Comparison of ENCODE assay signal across 18 mouse cellular contexts in genomic region chr17:50125245-50125798, GRCm38 (mm10).
DNase-seq lines count a peak whose midpoint lies in the region; ATAC-seq and TF ChIP-seq lines count a peak whose summit lies in the region.
"Had no signal": no experiment of that assay in that cellular context is flagged by ENCODE, and none has a peak within 500 bp of the region (broad histone marks: within the 10 kb centered on the region; RNA-seq: fewer than 3 reads in every experiment).

No protein-coding gene starts in this region.

- no peak for TF ChIP-seq EP300 in lung, postnatal 0 days (IDR thresholded peaks at IDR 0.05)

- TF ChIP-seq CTCF in lung, postnatal 0 days (IDR thresholded peaks at IDR 0.05) = no peak

- H3K27ac ChIP-seq in kidney, embryonic 15.5 days = peak overlapping the region; percentile 41; the same call in 1 of the 2 replicates
- H3K27ac ChIP-seq in brown adipose tissue, adult 24 weeks (replicated peaks; ENCODE audit: low read depth, low read length) = peak overlapping the region; percentile 24
- H3K27ac ChIP-seq in lung, postnatal 0 days (ENCODE audit: low read length) = no peak overlapping the region
- H3K27ac ChIP-seq in forebrain, embryonic 10.5 days = no peak overlapping the region
- H3K27ac ChIP-seq: heart, embryonic 10.5 days; limb, embryonic 15.5 days had no signal

- H3K4me3 ChIP-seq in kidney, embryonic 15.5 days (replicated peaks) = no peak overlapping the region
- no peak overlapping the region for H3K4me3 ChIP-seq in brown adipose tissue, adult 24 weeks (ENCODE audit: insufficient read depth, low read depth, low read length)
- no peak overlapping the region for H3K4me3 ChIP-seq in lung, postnatal 0 days (ENCODE audit: low read depth, low read length)
- H3K4me3 ChIP-seq in forebrain, embryonic 10.5 days = no peak overlapping the region
- H3K4me3 ChIP-seq: heart, embryonic 10.5 days; limb, embryonic 15.5 days had no signal

- H3K4me2 ChIP-seq in kidney, embryonic 15.5 days = no peak overlapping the region
- no peak overlapping the region for H3K4me2 ChIP-seq in lung, postnatal 0 days (replicated peaks; ENCODE audit: low read depth, low read length)
- H3K4me2 ChIP-seq: limb, embryonic 15.5 days had no signal

- WGBS in kidney, embryonic 15.5 days = 76% methylated on average over 3 of the region's 3 CpGs
- WGBS in lung, postnatal 0 days = 59% methylated on average over 3 of the region's 3 CpGs
- WGBS in forebrain, embryonic 10.5 days = 94% methylated on average over 3 of the region's 3 CpGs

- H3K4me1 ChIP-seq in kidney, embryonic 15.5 days = peaks cover 10% of the 10 kb centered on the region; the same call in 1 of the 2 replicates
- H3K4me1 ChIP-seq in brown adipose tissue, adult 24 weeks (ENCODE audit: control insufficient read depth, insufficient read depth, insufficient read length, low read length) = peaks cover 48% of the 10 kb centered on the region
- H3K4me1 ChIP-seq in lung, postnatal 0 days (ENCODE audit: insufficient read depth, low read depth, low read length) = no peaks in the 10 kb centered on the region; the same call in 1 of the 2 replicates
- peaks cover 51% of the 10 kb centered on the region for H3K4me1 ChIP-seq in forebrain, embryonic 10.5 days

- no peak overlapping the region for H3K9ac ChIP-seq in kidney, embryonic 15.5 days
- H3K9ac ChIP-seq in lung, postnatal 0 days (replicated peaks; ENCODE audit: low read depth) = no peak overlapping the region
- H3K9ac ChIP-seq: limb, embryonic 15.5 days had no signal

- H3K27me3 ChIP-seq in kidney, embryonic 15.5 days = no peaks in the 10 kb centered on the region
- no peaks in the 10 kb centered on the region for H3K27me3 ChIP-seq in lung, postnatal 0 days (replicated peaks; ENCODE audit: insufficient read depth, low read length)
- no peaks in the 10 kb centered on the region for H3K27me3 ChIP-seq in forebrain, embryonic 10.5 days (ENCODE audit: poor library complexity, severe bottlenecking)
- H3K27me3 ChIP-seq: limb, embryonic 15.5 days had no signal

- no peak for DNase-seq in kidney, postnatal 14 days
- peak; percentile 56 for DNase-seq in CD4-positive helper T cell, adult 2 months (ENCODE audit: low read depth, low spot score)
- no peak for DNase-seq in lung, postnatal 0 days (ENCODE audit: low spot score)
- DNase-seq in ovary, postnatal 36 days (ENCODE audit: low spot score) = no peak
- DNase-seq in forebrain, embryonic 10.5 days (ENCODE audit: extremely low spot score, low spot score) = no peak
- DNase-seq: cerebellum, adult 11 months; heart, postnatal 4 days; kidney, postnatal 10 days; layer of hippocampus, adult 9-11 months; midbrain, embryonic 14.5 days; right cerebral cortex, postnatal 25 days had no signal

- H3K9me3 ChIP-seq in kidney, embryonic 15.5 days (replicated peaks) = no peaks in the 10 kb centered on the region
- H3K9me3 ChIP-seq in lung, postnatal 0 days (ENCODE audit: low read length) = no peaks in the 10 kb centered on the region
- H3K9me3 ChIP-seq in forebrain, embryonic 10.5 days = no peaks in the 10 kb centered on the region
- H3K9me3 ChIP-seq: heart, embryonic 10.5 days; limb, embryonic 15.5 days had no signal

- ATAC-seq in kidney, embryonic 15.5 days (replicated peaks; ENCODE audit: low FRiP score) = no peak
- peak; percentile 51 for ATAC-seq in megakaryocyte progenitor cell, adult 5-6 weeks (replicated peaks; ENCODE audit: poor library complexity)
- no peak for ATAC-seq in lung, postnatal 0 days
- ATAC-seq: CD4-positive, CD25-positive, alpha-beta regulatory T cell, adult 4 months; forebrain, embryonic 16.5 days had no signal

- H3K36me3 ChIP-seq in kidney, embryonic 15.5 days = no peaks in the 10 kb centered on the region
- H3K36me3 ChIP-seq in lung, postnatal 0 days (ENCODE audit: insufficient read depth, low read length) = no peaks in the 10 kb centered on the region
- H3K36me3 ChIP-seq in forebrain, embryonic 10.5 days (replicated peaks) = no peaks in the 10 kb centered on the region
- H3K36me3 ChIP-seq: heart, embryonic 10.5 days; limb, embryonic 15.5 days had no signal

Comparison
In these comparisons a context has a peak if more than half of its experiments do, and no peak if none do; other contexts are left out.
1. H3K27ac ChIP-seq: peak in kidney, embryonic 15.5 days (single experiment) and brown adipose tissue, adult 24 weeks (single experiment); none in lung, postnatal 0 days (single experiment) and forebrain, embryonic 10.5 days (single experiment).